ENCODE assay signal across 16 mouse cellular contexts in the genomic region with DNA sequence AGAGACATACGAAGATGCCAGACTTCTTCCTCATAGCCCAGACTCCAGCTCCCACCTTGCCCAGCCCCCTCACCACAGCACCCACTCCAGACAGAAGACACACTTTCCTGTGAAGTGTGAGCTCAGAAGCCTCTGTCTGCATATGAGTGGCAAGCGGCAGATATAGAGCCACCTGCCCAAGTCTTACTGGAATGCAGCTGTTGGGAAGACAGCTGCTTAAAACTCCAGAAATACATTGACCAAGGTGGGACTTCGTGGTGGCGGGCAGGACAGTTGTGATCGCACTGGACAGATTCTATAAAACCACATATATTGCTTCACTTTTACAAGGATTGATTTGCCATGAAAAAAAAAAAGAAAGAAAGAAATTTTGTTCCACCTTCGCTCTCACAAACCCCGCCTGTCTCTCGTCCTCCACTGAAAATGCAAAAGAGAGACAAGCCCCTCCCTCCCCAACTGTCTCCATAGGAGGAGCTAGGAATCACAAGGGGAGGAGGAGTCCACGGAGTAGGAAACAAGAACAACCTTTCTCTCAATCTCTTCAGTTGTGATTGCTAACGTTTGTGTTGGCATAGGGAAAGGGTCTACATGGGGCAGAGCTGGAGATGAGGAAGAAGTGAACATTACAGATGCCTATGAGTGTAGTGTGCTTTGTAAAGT. TPM values are rescaled to one million over a fixed set of nuclear protein-coding genes. Genes with fewer than 3 reads are reported as not detected.
DNase-seq lines count a peak whose midpoint lies in the region; ATAC-seq lines count a peak whose summit lies in the region.
"Had no signal": no experiment of that assay in that cellular context is flagged by ENCODE, and none has a peak within 500 bp of the region (broad histone marks: within the 10 kb centered on the region; RNA-seq: fewer than 3 reads in every experiment).

No protein-coding gene starts in this region.

- H3K36me3 ChIP-seq in heart, embryonic 10.5 days, result no peaks in the 10 kb centered on the region
- H3K36me3 ChIP-seq in lung, embryonic 16.5 days (ENCODE audit: control insufficient read depth, insufficient read depth, low read length), result no peaks in the 10 kb centered on the region
- no peaks in the 10 kb centered on the region for H3K36me3 ChIP-seq in intestine, embryonic 16.5 days (ENCODE audit: control insufficient read depth, insufficient read depth, low read length)
- H3K36me3 ChIP-seq: limb, embryonic 15.5 days had no signal

- no peaks in the 10 kb centered on the region for H3K9me3 ChIP-seq in heart, embryonic 10.5 days
- no peaks in the 10 kb centered on the region for H3K9me3 ChIP-seq in lung, embryonic 16.5 days (ENCODE audit: control insufficient read depth, low read length)
- no peaks in the 10 kb centered on the region for H3K9me3 ChIP-seq in intestine, embryonic 16.5 days (ENCODE audit: control insufficient read depth, low read length)
- H3K9me3 ChIP-seq: limb, embryonic 15.5 days had no signal

- H3K27ac ChIP-seq in heart, embryonic 10.5 days, result no peak overlapping the region
- H3K27ac ChIP-seq in lung, embryonic 16.5 days (ENCODE audit: low read length), result no peak overlapping the region
- no peak overlapping the region for H3K27ac ChIP-seq in intestine, embryonic 16.5 days (ENCODE audit: low read length)
- H3K27ac ChIP-seq: limb, embryonic 15.5 days had no signal

- intact Hi-C loops in heart, postnatal 10 days (cut with DNase I), result no loop called here

- WGBS in heart, embryonic 10.5 days, result 3% methylated on average over 10 of the region's 10 CpGs
- 2% methylated on average over 10 of the region's 10 CpGs for WGBS in lung, embryonic 16.5 days
- WGBS in intestine, embryonic 16.5 days, result 2% methylated on average over 10 of the region's 10 CpGs

- H3K9ac ChIP-seq in lung, embryonic 16.5 days (ENCODE audit: low read length), result no peak overlapping the region
- no peak overlapping the region for H3K9ac ChIP-seq in intestine, embryonic 16.5 days (ENCODE audit: low read depth, low read length)
- H3K9ac ChIP-seq: limb, embryonic 15.5 days had no signal

- peaks cover 73% of the 10 kb centered on the region for H3K27me3 ChIP-seq in heart, embryonic 10.5 days (ENCODE audit: insufficient read depth, poor library complexity, severe bottlenecking)
- peaks cover 63% of the 10 kb centered on the region for H3K27me3 ChIP-seq in lung, embryonic 16.5 days (ENCODE audit: control insufficient read depth, insufficient read depth, low read depth, low read length)
- peaks cover 52% of the 10 kb centered on the region for H3K27me3 ChIP-seq in intestine, embryonic 16.5 days (replicated peaks; ENCODE audit: control insufficient read depth, insufficient read depth, low read length)

- no peak for ATAC-seq in lung, embryonic 16.5 days (ENCODE audit: low read depth)
- ATAC-seq in intestine, embryonic 16.5 days, result peak; percentile 73
- ATAC-seq: Patski had no signal

- H3K4me2 ChIP-seq in lung, embryonic 16.5 days (ENCODE audit: low read depth, low read length), result no peak overlapping the region
- H3K4me2 ChIP-seq in intestine, embryonic 16.5 days (ENCODE audit: low read depth, low read length), result peak overlapping the region; percentile 25
- H3K4me2 ChIP-seq: limb, embryonic 15.5 days had no signal

- DNase-seq in heart, embryonic 10.5 days (ENCODE audit: low spot score), result no peak
- DNase-seq in heart, postnatal 10 days, result no peak
- DNase-seq in lung, postnatal 14 days, result no peak
- peak; percentile 53 for DNase-seq in ZHBTc4 (ENCODE audit: low read depth, low spot score)
- DNase-seq in urinary bladder, postnatal 14 days (ENCODE audit: low spot score), result no peak
- no peak for DNase-seq in gastrocnemius, adult 8-10 months (ENCODE audit: low spot score in 2 of 2)
- DNase-seq: adrenal gland, postnatal 36 days; B cell, adult 2 months; cerebellum, adult 18-20 months; lung, postnatal 10 days had no signal

- peak overlapping the region; percentile 27; the same call in 1 of the 2 replicates for H3K4me3 ChIP-seq in heart, embryonic 10.5 days
- H3K4me3 ChIP-seq in lung, embryonic 16.5 days (ENCODE audit: low read length), result 0 out of 2 replicates have a peak overlapping the region, but pooled peaks have one; percentile 2
- peak overlapping the region; percentile 18 for H3K4me3 ChIP-seq in intestine, embryonic 16.5 days (ENCODE audit: low read length)
- H3K4me3 ChIP-seq: erythroblast, embryonic 14.5 days; limb, embryonic 15.5 days had no signal

- peaks cover 13% of the 10 kb centered on the region for H3K4me1 ChIP-seq in heart, embryonic 10.5 days
- H3K4me1 ChIP-seq in lung, embryonic 16.5 days (replicated peaks; ENCODE audit: control insufficient read depth, insufficient read depth, low read length), result peaks cover 7% of the 10 kb centered on the region
- H3K4me1 ChIP-seq in intestine, embryonic 16.5 days (ENCODE audit: control insufficient read depth, insufficient read depth, low read length), result peaks cover 9% of the 10 kb centered on the region; the same call in 1 of the 2 replicates

RNA-seq across cellular contexts. Expression of a gene that starts 7.2 kb away (rescaled TPM):
- 0.96 and 2.9 TPM in 2 replicates for polyA plus RNA-seq in heart, embryonic 10.5 days (2016; fragmentation: Nextera tagmentation; extraction: Ambion mirVana)
- not detected for total RNA-seq in heart, postnatal 10 days (2021)
- 0.63 and 0.75 TPM in 2 replicates for polyA plus RNA-seq in lung, embryonic 16.5 days (2015; fragmentation: Nextera tagmentation; extraction: Ambion mirVana)
- polyA plus RNA-seq in intestine, embryonic 16.5 days (2015; fragmentation: Nextera tagmentation; extraction: Ambion mirVana), result 0.13 TPM in 1 of 2 replicates, not detected in the other
- total RNA-seq in gastrocnemius, adult 8-10 months (2022), result 100 to 1,000 TPM in 2 of 4 experiments, 10 to 100 TPM in 2; 71.6 to 102 (median 86.6) TPM
- total RNA-seq: adrenal gland, postnatal 36 days had no signal
- polyA plus RNA-seq: erythroblast, embryonic 14.5 days; large intestine, adult 2 months; Patski had no signal
